Mouse (Mus musculus) MEL (cell line): ENCODE data around the gene Zeb2. TPM values are rescaled to one million over a fixed set of nuclear protein-coding genes. Genes with fewer than 3 reads are reported as not detected.

Experiments
- DNase-seq: peaks from one replicate; pipeline ENCODE4 v3.0.0; 2011; ENCODE audit warnings: low read depth, low spot score
- H3K27ac ChIP-seq: 2 replicates; pipeline ENCODE4 v1.5.1; 2012; ENCODE audit warnings: low read depth, mild to moderate bottlenecking, control low read depth, low read length, moderate library complexity; ENCODE audit not compliant: control insufficient read depth
- H3K27me3 ChIP-seq, 2 experiments: fragments of 150-350 bp in 1 of 2; sonication (generic) in 1 of 2; 2 replicates each; pipeline ENCODE4 v1.6.1; 2012; ENCODE audit warnings: low read length in 2 of 2, mild to moderate bottlenecking in 2 of 2, improper control_type of control experiment in 1 of 2, moderate library complexity in 1 of 2; ENCODE audit not compliant: insufficient read depth in 2 of 2, control insufficient read depth in 1 of 2
- H3K36me3 ChIP-seq, 2 experiments: 2 replicates each; pipeline ENCODE4 v1.6.1; 2012 to 2014; ENCODE audit warnings: low read length in 2 of 2, improper control_type of control experiment in 1 of 2, inconsistent platforms in 1 of 2, mild to moderate bottlenecking in 1 of 2; ENCODE audit not compliant: insufficient read depth in 2 of 2, control insufficient read depth in 1 of 2
- H3K4me1 ChIP-seq, 2 experiments: fragments of 150-350 bp in 1 of 2; sonication (generic) in 1 of 2; 2 replicates each; pipeline ENCODE4 v1.6.1; 2012; ENCODE audit warnings: low read length in 2 of 2, improper control_type of control experiment in 1 of 2, mild to moderate bottlenecking in 1 of 2; ENCODE audit not compliant: insufficient read depth in 2 of 2, control insufficient read depth in 1 of 2
- H3K4me3 ChIP-seq, 2 experiments: fragments of 150-350 bp in 1 of 2; sonication (generic) in 1 of 2; 2 replicates each; pipeline ENCODE4 v1.5.1; 2012; ENCODE audit warnings: low read depth in 2 of 2, low read length in 2 of 2, mild to moderate bottlenecking in 2 of 2, moderate library complexity in 2 of 2, control low read depth in 1 of 2, improper control_type of control experiment in 1 of 2; ENCODE audit not compliant: control insufficient read depth in 1 of 2, insufficient read depth in 1 of 2
- H3K79me2 ChIP-seq: 2 replicates; pipeline ENCODE4 v1.6.1; 2012; ENCODE audit warnings: mild to moderate bottlenecking, low read length, moderate library complexity; ENCODE audit not compliant: control insufficient read depth, poor library complexity, insufficient read depth
- H3K9ac ChIP-seq: 2 replicates; pipeline ENCODE4 v1.6.1; 2012; ENCODE audit warnings: low read depth, mild to moderate bottlenecking, control low read depth, low read length, moderate library complexity; ENCODE audit not compliant: control insufficient read depth, poor library complexity, severe bottlenecking
- H3K9me3 ChIP-seq: fragments of 150-350 bp; sonication (generic); replicated peaks from 2 replicates; pipeline ENCODE4 v1.6.1; 2012; ENCODE audit warnings: mild to moderate bottlenecking, low read length, improper control_type of control experiment, moderate library complexity; ENCODE audit not compliant: insufficient read depth
- BHLHE40 ChIP-seq: IDR thresholded peaks from 2 replicates; pipeline ENCODE4 v1.6.1; 2012; ENCODE audit warnings: low read depth, mild to moderate bottlenecking, inconsistent platforms, low read length, improper control_type of control experiment, borderline replicate concordance
- CHD2 ChIP-seq: IDR thresholded peaks from 2 replicates; pipeline ENCODE4 v1.6.1; 2011; ENCODE audit warnings: low read length, improper control_type of control experiment
- E2F4 ChIP-seq: IDR thresholded peaks from 2 replicates; pipeline ENCODE4 v1.6.1; 2011; ENCODE audit warnings: low read depth, low read length, improper control_type of control experiment, borderline replicate concordance
- ETS1 ChIP-seq: IDR thresholded peaks from 2 replicates; pipeline ENCODE4 v1.6.1; 2012; ENCODE audit warnings: low read depth, mild to moderate bottlenecking, inconsistent platforms, low read length, improper control_type of control experiment, moderate library complexity
- GABPA ChIP-seq: IDR thresholded peaks from 2 replicates; pipeline ENCODE4 v1.6.1; 2012; ENCODE audit warnings: low read depth, mild to moderate bottlenecking, inconsistent platforms, low read length, improper control_type of control experiment, moderate library complexity
- GATA1 ChIP-seq: IDR thresholded peaks from 2 replicates; pipeline ENCODE4 v1.6.1; 2011; ENCODE audit warnings: low read depth, low read length, improper control_type of control experiment
- HCFC1 ChIP-seq: IDR thresholded peaks from 2 replicates; pipeline ENCODE4 v1.6.1; 2012; ENCODE audit warnings: low read depth, mild to moderate bottlenecking, inconsistent platforms, low read length, improper control_type of control experiment, moderate library complexity
- JUND ChIP-seq: IDR thresholded peaks from 2 replicates; pipeline ENCODE4 v1.6.1; 2011; ENCODE audit warnings: low read depth, mild to moderate bottlenecking, improper control_type of control experiment, low read length
- MAZ ChIP-seq: IDR thresholded peaks from 2 replicates; pipeline ENCODE4 v1.6.1; 2012; ENCODE audit warnings: low read depth, mild to moderate bottlenecking, inconsistent platforms, low read length, improper control_type of control experiment
- POLR2A ChIP-seq, 2 experiments: IDR thresholded peaks; 2 replicates each; pipeline ENCODE4 v1.6.1; 2011 to 2012; ENCODE audit warnings: low read length in 2 of 2, mild to moderate bottlenecking in 2 of 2, control low read depth in 1 of 2, improper control_type of control experiment in 1 of 2, low read depth in 1 of 2, moderate library complexity in 1 of 2; ENCODE audit not compliant: control insufficient read depth in 1 of 2, insufficient read depth in 1 of 2, poor library complexity in 1 of 2
- RAD21 ChIP-seq: IDR thresholded peaks from 2 replicates; pipeline ENCODE4 v1.6.1; 2011; ENCODE audit warnings: mild to moderate bottlenecking, low read depth, low read length, improper control_type of control experiment
- RCOR1 ChIP-seq: IDR thresholded peaks from 2 replicates; pipeline ENCODE4 v1.6.1; 2012; ENCODE audit warnings: low read depth, mild to moderate bottlenecking, inconsistent platforms, low read length, improper control_type of control experiment
- SMC3 ChIP-seq: IDR thresholded peaks from 2 replicates; pipeline ENCODE4 v1.6.1; 2011; ENCODE audit warnings: low read depth, low read length, improper control_type of control experiment
- UBTF ChIP-seq: IDR thresholded peaks from 2 replicates; pipeline ENCODE4 v1.6.1; 2012; ENCODE audit warnings: low read depth, mild to moderate bottlenecking, inconsistent platforms, low read length, improper control_type of control experiment, moderate library complexity, borderline replicate concordance; ENCODE audit not compliant: insufficient read depth
- USF2 ChIP-seq, 2 experiments: IDR thresholded peaks; 2 replicates each; pipeline ENCODE4 v1.6.1; 2011 to 2012; ENCODE audit warnings: improper control_type of control experiment in 2 of 2, low read length in 2 of 2, borderline replicate concordance in 1 of 2, inconsistent platforms in 1 of 2, low read depth in 1 of 2, mild to moderate bottlenecking in 1 of 2; ENCODE audit not compliant: insufficient read depth in 1 of 2
- polyA plus RNA-seq, 2 experiments: library from polyadenylated mRNA; stranded (reverse) in 1 of 2; unstranded in 1 of 2; fragments of >175 nt in 1 of 2; fragments of >200 nt in 1 of 2; gene quantifications; 2 replicates each; pipeline versions ENCODE4 v1.2.1 to v1.2.4; 2012; ENCODE audit warnings: low replicate concordance in 2 of 2, low read depth in 1 of 2; ENCODE audit not compliant: insufficient read length in 2 of 2, insufficient read depth in 1 of 2, missing spikeins in 1 of 2
- total RNA-seq: library from RNA; depleted of rRNA; stranded (reverse); fragments of 300-350 nt; gene quantifications from 2 replicates; pipeline ENCODE4 v1.2.3, GENCODE M21; 2012

Zeb2 gene
- total and polyA plus RNA-seq, 3 experiments: 12.8 to 12.9 TPM; not detected in 1

DNA sequence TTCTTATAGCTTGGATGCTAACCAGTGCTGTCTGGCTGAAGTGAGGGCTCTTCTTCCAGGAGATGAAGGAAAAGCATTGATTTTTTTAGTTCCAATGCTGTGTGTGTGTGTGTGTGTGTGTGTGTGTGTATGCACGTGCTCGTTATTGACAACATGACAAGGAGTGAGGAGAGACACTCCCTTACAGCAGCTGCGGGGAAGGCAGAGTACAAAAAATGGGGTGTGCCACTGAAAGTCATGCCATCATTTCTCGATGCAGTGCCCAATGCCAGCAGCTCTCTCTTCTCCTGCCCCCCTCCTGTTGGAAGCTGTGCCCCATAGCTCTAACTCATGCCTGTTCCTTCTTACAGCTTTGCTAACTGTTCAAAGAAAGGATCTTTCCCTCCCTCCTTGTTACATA, 56.4 kb downstream of the Zeb2 start:
- TF ChIP-seq UBTF: no peak
- no peak for TF ChIP-seq E2F4
- TF ChIP-seq GABPA: no peak
- TF ChIP-seq ETS1: no peak
- no peak for TF ChIP-seq RAD21
- no peak for TF ChIP-seq USF2 (IDR thresholded peaks at IDR 0.05; ENCODE audit: borderline replicate concordance in 1 of 2, insufficient read depth in 1 of 2, low read depth in 1 of 2, low read length in 2 of 2)
- no peak overlapping the region for H3K9ac ChIP-seq
- peaks cover 3 to 26% of the 10 kb centered on the region in 2 experiments for H3K36me3 ChIP-seq
- H3K4me1 ChIP-seq: peaks cover 12 to 14% of the 10 kb centered on the region in 2 experiments
- peaks cover 17% of the 10 kb centered on the region for H3K79me2 ChIP-seq
- H3K4me3 ChIP-seq: no peak overlapping the region
- no peak for DNase-seq
- no peaks in the 10 kb centered on the region for H3K9me3 ChIP-seq
- H3K27ac ChIP-seq: no peak overlapping the region
- no peaks in the 10 kb centered on the region for H3K27me3 ChIP-seq

DNA sequence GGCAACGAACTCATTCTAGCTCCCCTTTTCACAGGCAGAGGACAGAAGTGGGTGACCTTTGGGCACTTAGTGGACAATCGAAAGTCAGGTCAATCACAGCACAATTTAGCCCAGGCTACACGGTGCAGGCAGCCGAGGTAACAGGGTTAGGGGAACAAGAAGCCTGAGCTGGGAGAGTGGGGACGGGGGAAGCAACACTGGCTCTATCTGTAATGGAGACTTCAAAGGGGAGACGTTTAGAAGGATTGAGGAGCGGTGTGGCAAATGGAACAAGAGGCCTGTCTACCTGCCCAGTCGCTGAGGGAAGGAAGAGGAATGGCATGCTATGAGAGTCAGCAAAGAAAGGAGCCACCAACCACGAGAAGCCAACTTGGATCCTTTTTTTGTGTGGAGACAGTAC, 57.0 kb downstream of the Zeb2 start:
- TF ChIP-seq RCOR1 (no peak), SMC3 (no peak), POLR2A (IDR thresholded peaks at IDR 0.05; ENCODE audit: control insufficient read depth in 1 of 2, insufficient read depth in 1 of 2, low read depth in 1 of 2, low read length in 2 of 2, poor library complexity in 1 of 2) (no peak), GABPA (no peak), MAZ (no peak), CHD2 (no peak)
- TF ChIP-seq, all 39 proteins: peak for 0

DNA sequence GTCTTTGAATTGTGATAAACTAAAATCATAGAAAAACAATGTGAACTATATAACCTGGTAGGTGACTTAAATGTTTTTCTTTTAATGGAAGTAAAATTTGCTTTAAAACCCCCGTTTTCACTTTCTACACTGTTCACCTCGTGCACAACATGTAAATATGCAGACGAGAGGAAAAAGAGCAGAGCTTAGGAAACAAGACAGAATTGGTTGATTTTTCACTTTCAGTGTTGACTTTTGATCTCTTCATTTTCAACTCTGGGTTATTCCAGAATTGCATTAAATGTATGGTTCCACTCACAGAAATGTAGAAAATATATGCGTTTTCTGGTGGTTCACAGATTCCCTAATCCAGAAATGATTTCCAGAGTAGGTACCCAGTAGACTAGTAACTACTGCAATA, 57.6 kb downstream of the Zeb2 start:
- no peak for DNase-seq
- Histone ChIP-seq H3K4me1 (peaks cover 20 to 22% of the 10 kb centered on the region in 2 experiments), H3K9ac (no peak overlapping the region), H3K9me3 (no peaks in the 10 kb centered on the region), H3K79me2 (peaks cover 19% of the 10 kb centered on the region), H3K27me3 (no peaks in the 10 kb centered on the region), H3K36me3 (peaks cover 0 to 37% of the 10 kb centered on the region in 2 experiments; a peak in 3 of 4 replicates), H3K27ac (no peak overlapping the region), H3K4me3 (no peak overlapping the region)
- no peak for TF ChIP-seq GATA1
- no peak for TF ChIP-seq BHLHE40
- no peak for TF ChIP-seq HCFC1
- TF ChIP-seq JUND: no peak

More for the DNA sequence above, 57.0 kb downstream of the Zeb2 start:
- Histone ChIP-seq H3K4me1 (peaks cover 16 to 19% of the 10 kb centered on the region in 2 experiments), H3K27ac (no peak overlapping the region), H3K9ac (no peak overlapping the region), H3K79me2 (peaks cover 19% of the 10 kb centered on the region), H3K4me3 (no peak overlapping the region), H3K9me3 (no peaks in the 10 kb centered on the region), H3K27me3 (no peaks in the 10 kb centered on the region), H3K36me3 (peaks cover 1 to 32% of the 10 kb centered on the region in 2 experiments)
- no peak for DNase-seq
